Mouse (Mus musculus) MEL (cell line): ENCODE measurements around the gene Tmem214.

ENCODE experiments used
- CTCF ChIP-seq, 3 experiments: IDR thresholded peaks in 2 of 3; conservative IDR thresholded peaks in 1 of 3; 2 replicates each; pipeline ENCODE4 v1.5.1; 2011 to 2012; ENCODE audit warnings: low read length in 3 of 3, low read depth in 2 of 3, mild to moderate bottlenecking in 2 of 3, improper control_type of control experiment in 1 of 3, inconsistent platforms in 1 of 3, mixed read lengths in 1 of 3, moderate library complexity in 1 of 3; ENCODE audit not compliant: control insufficient read depth in 1 of 3, insufficient read depth in 1 of 3, poor library complexity in 1 of 3, severe bottlenecking in 1 of 3
- EP300 ChIP-seq, 2 experiments: IDR thresholded peaks; 2 replicates each; pipeline ENCODE4 v1.6.1; 2011; ENCODE audit warnings: improper control_type of control experiment in 2 of 2, low read length in 2 of 2, low read depth in 1 of 2, mild to moderate bottlenecking in 1 of 2
- MAFK ChIP-seq: IDR thresholded peaks from 2 replicates; pipeline ENCODE4 v1.6.1; 2011; ENCODE audit warnings: low read depth, mild to moderate bottlenecking, low read length, improper control_type of control experiment, borderline replicate concordance
- MAX ChIP-seq: IDR thresholded peaks from 2 replicates; pipeline ENCODE4 v1.6.1; 2011; ENCODE audit warnings: low read length, improper control_type of control experiment
- POLR2A ChIP-seq, 2 experiments: IDR thresholded peaks; 2 replicates each; pipeline ENCODE4 v1.6.1; 2011 to 2012; ENCODE audit warnings: low read length in 2 of 2, mild to moderate bottlenecking in 2 of 2, control low read depth in 1 of 2, improper control_type of control experiment in 1 of 2, low read depth in 1 of 2, moderate library complexity in 1 of 2; ENCODE audit not compliant: control insufficient read depth in 1 of 2, insufficient read depth in 1 of 2, poor library complexity in 1 of 2
- POLR2AphosphoS2 ChIP-seq: IDR thresholded peaks from 2 replicates; pipeline ENCODE4 v1.6.1; 2011; ENCODE audit warnings: low read length, improper control_type of control experiment
- RAD21 ChIP-seq: IDR thresholded peaks from 2 replicates; pipeline ENCODE4 v1.6.1; 2011; ENCODE audit warnings: mild to moderate bottlenecking, low read depth, low read length, improper control_type of control experiment
- TAL1 ChIP-seq: IDR thresholded peaks from 2 replicates; pipeline ENCODE4 v1.6.1; 2012; ENCODE audit warnings: mild to moderate bottlenecking, inconsistent platforms, low read length, moderate library complexity, mixed read lengths
- TCF12 ChIP-seq: IDR thresholded peaks from 2 replicates; pipeline ENCODE4 v1.6.1; 2014; ENCODE audit warnings: low read depth, mild to moderate bottlenecking, inconsistent platforms, low read length, improper control_type of control experiment, moderate library complexity
- USF1 ChIP-seq: IDR thresholded peaks from 2 replicates; pipeline ENCODE4 v1.6.1; 2014; ENCODE audit warnings: low read depth, mild to moderate bottlenecking, inconsistent platforms, low read length, improper control_type of control experiment, moderate library complexity
- ZC3H11A ChIP-seq: IDR thresholded peaks from 2 replicates; pipeline ENCODE4 v1.6.1; 2012; ENCODE audit warnings: low read depth, mild to moderate bottlenecking, inconsistent platforms, low read length, improper control_type of control experiment
- ZNF384 ChIP-seq: IDR thresholded peaks from 2 replicates; pipeline ENCODE4 v1.6.1; 2012; ENCODE audit warnings: low read depth, mild to moderate bottlenecking, inconsistent platforms, low read length, improper control_type of control experiment

DNA sequence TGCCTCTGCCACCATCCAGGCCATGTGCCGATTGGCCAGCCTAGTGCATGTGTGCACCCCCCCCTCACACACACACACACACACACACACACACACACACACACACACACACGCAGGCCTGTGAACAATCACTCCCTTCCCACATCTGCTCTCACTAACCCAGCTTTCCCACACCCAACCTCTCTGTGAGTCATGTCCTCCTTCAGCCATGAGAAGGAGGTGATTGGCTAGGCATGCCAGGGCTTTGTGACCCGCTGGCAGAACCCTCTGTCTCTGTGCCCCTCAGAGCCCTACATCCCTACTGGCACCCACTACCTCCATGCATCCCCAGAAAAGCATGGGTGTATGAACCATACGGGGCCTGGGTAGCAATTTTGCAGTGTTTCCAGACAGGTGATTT, 14.3 kb upstream of the Tmem214 start:
- TF ChIP-seq EP300 (IDR thresholded peaks at IDR 0.05; ENCODE audit: low read depth in 1 of 2, low read length in 2 of 2) (no peak), CTCF (IDR thresholded peaks at IDR 0.05 in 2 of 3, conservative IDR thresholded peaks at IDR 0.05 in 1 of 3; ENCODE audit: control insufficient read depth in 1 of 3, insufficient read depth in 1 of 3, low read depth in 2 of 3, low read length in 3 of 3, poor library complexity in 1 of 3, severe bottlenecking in 1 of 3) (no peak), POLR2AphosphoS2 (no peak), ZC3H11A (no peak), TAL1 (no peak), USF1 (no peak), MAX (no peak), TCF12 (no peak), ZNF384 (no peak), RAD21 (no peak), POLR2A (IDR thresholded peaks at IDR 0.05; ENCODE audit: control insufficient read depth in 1 of 2, insufficient read depth in 1 of 2, low read depth in 1 of 2, low read length in 2 of 2, poor library complexity in 1 of 2) (no peak), MAFK (no peak)
